Mouse (Mus musculus): ENCODE results near the gene Clpb. TPM values are rescaled to one million over a fixed set of nuclear protein-coding genes. Genes with fewer than 3 reads are reported as not detected.

Clpb gene
- polyA plus RNA-seq, 1 experiment = 33.0 TPM

GRCm38 (mm10) chr7:101676033-101676761, 12.8 kb downstream of the Clpb start:
- Histone ChIP-seq H3K4me3 (replicated peaks; ENCODE audit: insufficient read depth, low read depth, low read length) (no peak overlapping the region), H3K4me1 (ENCODE audit: control insufficient read depth, insufficient read depth, low read length) (peaks cover 19% of the 10 kb centered on the region), H3K27me3 (ENCODE audit: control insufficient read depth, insufficient read depth, low read length) (no peaks in the 10 kb centered on the region), H3K27ac (ENCODE audit: insufficient read depth, low read length) (no peak overlapping the region)
- TF ChIP-seq POLR2A (IDR thresholded peaks at IDR 0.05; ENCODE audit: borderline replicate concordance, insufficient read depth, low read length) (no peak), CTCF (IDR thresholded peaks at IDR 0.05; ENCODE audit: borderline replicate concordance, insufficient read depth, low read depth, low read length) (no peak)
- no peak for DNase-seq
- 29% methylated on average over 6 of the region's 6 CpGs for WGBS

GRCm38 (mm10) chr7:101676762-101677308, 13.4 kb downstream of the Clpb start:
- no peak for TF ChIP-seq POLR2A (IDR thresholded peaks at IDR 0.05; ENCODE audit: borderline replicate concordance, insufficient read depth, low read length)
- TF ChIP-seq CTCF (IDR thresholded peaks at IDR 0.05; ENCODE audit: borderline replicate concordance, insufficient read depth, low read depth, low read length) = no peak
- H3K4me1 ChIP-seq (ENCODE audit: control insufficient read depth, insufficient read depth, low read length) = peaks cover 16% of the 10 kb centered on the region
- H3K4me3 ChIP-seq (replicated peaks; ENCODE audit: insufficient read depth, low read depth, low read length) = no peak overlapping the region
- no peak overlapping the region for H3K27ac ChIP-seq (ENCODE audit: insufficient read depth, low read length)
- no peak for DNase-seq
- H3K27me3 ChIP-seq (ENCODE audit: control insufficient read depth, insufficient read depth, low read length) = no peaks in the 10 kb centered on the region
- 72% methylated on average over 3 of the region's 3 CpGs for WGBS

GRCm38 (mm10) chr7:101679591-101679990, 16.2 kb downstream of the Clpb start:
- 16% methylated on average over 7 of the region's 7 CpGs for WGBS
- peak; percentile 76 to 82 for DNase-seq

GRCm38 (mm10) chr7:101680961-101681360, 17.5 kb downstream of the Clpb start:
- H3K27ac ChIP-seq (ENCODE audit: insufficient read depth, low read length) = no peak overlapping the region
- 88% methylated on average over 3 of the region's 3 CpGs for WGBS
- TF ChIP-seq CTCF (IDR thresholded peaks at IDR 0.05; ENCODE audit: borderline replicate concordance, insufficient read depth, low read depth, low read length) = no peak
- TF ChIP-seq POLR2A (IDR thresholded peaks at IDR 0.05; ENCODE audit: borderline replicate concordance, insufficient read depth, low read length) = no peak
- no peaks in the 10 kb centered on the region for H3K27me3 ChIP-seq (ENCODE audit: control insufficient read depth, insufficient read depth, low read length)
- DNase-seq = no peak
- H3K4me1 ChIP-seq (ENCODE audit: control insufficient read depth, insufficient read depth, low read length) = no peaks in the 10 kb centered on the region; the same call in 1 of the 2 replicates
- no peak overlapping the region for H3K4me3 ChIP-seq (replicated peaks; ENCODE audit: insufficient read depth, low read depth, low read length)

More at GRCm38 (mm10) chr7:101679591-101679990, 16.2 kb downstream of the Clpb start:
- TF ChIP-seq POLR2A (IDR thresholded peaks at IDR 0.05; ENCODE audit: borderline replicate concordance, insufficient read depth, low read length) = no peak
- TF ChIP-seq CTCF (IDR thresholded peaks at IDR 0.05; ENCODE audit: borderline replicate concordance, insufficient read depth, low read depth, low read length) = peak; percentile 83
- H3K27me3 ChIP-seq (ENCODE audit: control insufficient read depth, insufficient read depth, low read length) = no peaks in the 10 kb centered on the region
- no peaks in the 10 kb centered on the region; the same call in 1 of the 2 replicates for H3K4me1 ChIP-seq (ENCODE audit: control insufficient read depth, insufficient read depth, low read length)
- no peak overlapping the region for H3K27ac ChIP-seq (ENCODE audit: insufficient read depth, low read length)
- no peak overlapping the region for H3K4me3 ChIP-seq (replicated peaks; ENCODE audit: insufficient read depth, low read depth, low read length)

- 67% methylated on average over 6 of the region's 6 CpGs for WGBS
- Histone ChIP-seq H3K27me3 (ENCODE audit: control insufficient read depth, insufficient read depth, low read length) (no peaks in the 10 kb centered on the region), H3K27ac (ENCODE audit: insufficient read depth, low read length) (no peak overlapping the region), H3K4me1 (ENCODE audit: control insufficient read depth, insufficient read depth, low read length) (no peaks in the 10 kb centered on the region; the same call in 1 of the 2 replicates), H3K4me3 (replicated peaks; ENCODE audit: insufficient read depth, low read depth, low read length) (no peak overlapping the region)
- TF ChIP-seq CTCF (IDR thresholded peaks at IDR 0.05; ENCODE audit: borderline replicate concordance, insufficient read depth, low read depth, low read length) (no peak), POLR2A (IDR thresholded peaks at IDR 0.05; ENCODE audit: borderline replicate concordance, insufficient read depth, low read length) (no peak)
- no peak for DNase-seq
These were observed 18.2 kb downstream of the Clpb start for GRCm38 (mm10) chr7:101681565-101682071.

- H3K4me3 ChIP-seq (replicated peaks; ENCODE audit: insufficient read depth, low read depth, low read length) = no peak overlapping the region
- H3K27me3 ChIP-seq (ENCODE audit: control insufficient read depth, insufficient read depth, low read length) = no peaks in the 10 kb centered on the region
- H3K4me1 ChIP-seq (ENCODE audit: control insufficient read depth, insufficient read depth, low read length) = no peaks in the 10 kb centered on the region; the same call in 1 of the 2 replicates
- TF ChIP-seq POLR2A (IDR thresholded peaks at IDR 0.05; ENCODE audit: borderline replicate concordance, insufficient read depth, low read length) (no peak), CTCF (IDR thresholded peaks at IDR 0.05; ENCODE audit: borderline replicate concordance, insufficient read depth, low read depth, low read length) (no peak)
- 66% methylated on average over 5 of the region's 5 CpGs for WGBS
- DNase-seq = no peak
- H3K27ac ChIP-seq (ENCODE audit: insufficient read depth, low read length) = no peak overlapping the region
These were observed 19.5 kb downstream of the Clpb start for GRCm38 (mm10) chr7:101682886-101683285.

GRCm38 (mm10) chr7:101683976-101684630, 20.7 kb downstream of the Clpb start:
- H3K4me3 ChIP-seq (replicated peaks; ENCODE audit: insufficient read depth, low read depth, low read length) = no peak overlapping the region
- H3K27me3 ChIP-seq (ENCODE audit: control insufficient read depth, insufficient read depth, low read length) = no peaks in the 10 kb centered on the region
- H3K4me1 ChIP-seq (ENCODE audit: control insufficient read depth, insufficient read depth, low read length) = no peaks in the 10 kb centered on the region; the same call in 1 of the 2 replicates
- no peak for TF ChIP-seq POLR2A (IDR thresholded peaks at IDR 0.05; ENCODE audit: borderline replicate concordance, insufficient read depth, low read length)
- TF ChIP-seq CTCF (IDR thresholded peaks at IDR 0.05; ENCODE audit: borderline replicate concordance, insufficient read depth, low read depth, low read length) = no peak
- H3K27ac ChIP-seq (ENCODE audit: insufficient read depth, low read length) = no peak overlapping the region
- no peak for DNase-seq
- 45% methylated on average over 9 of the region's 9 CpGs for WGBS
